Comparison of ENCODE assay signal across 20 mouse cellular contexts in the genomic region with DNA sequence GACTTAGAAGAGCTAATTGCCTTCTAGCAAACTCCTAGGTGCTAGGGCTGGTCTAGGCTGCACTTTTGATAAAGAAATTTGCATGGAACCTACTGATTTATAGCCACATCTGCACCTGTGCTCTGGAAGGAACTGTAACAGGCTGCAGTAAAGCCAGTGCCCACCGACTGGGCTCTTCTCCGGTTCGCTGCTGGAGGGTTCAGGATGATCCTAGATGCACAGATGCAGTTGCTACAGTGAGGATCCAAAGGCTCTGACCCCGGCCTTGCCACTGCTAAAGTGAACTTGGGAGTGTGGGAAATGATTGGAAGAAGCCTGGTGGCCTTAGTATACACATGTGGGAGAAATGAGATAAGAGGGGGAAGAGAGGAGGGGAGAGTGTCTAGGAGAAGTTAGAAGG.
"Had no signal": no experiment of that assay in that cellular context is flagged by ENCODE, and none has a peak within 500 bp of the region (broad histone marks: within the 10 kb centered on the region; RNA-seq: fewer than 3 reads in every experiment).

No protein-coding gene starts in this region.

- H3K4me3 ChIP-seq: liver, embryonic 12.5 days; liver, embryonic 15.5 days; lung, embryonic 15.5 days; megakaryocyte, embryonic 14.5 days; midbrain, embryonic 10.5 days; midbrain, embryonic 13.5 days; myocyte; neural tube, embryonic 13.5 days had no signal

- H3K27me3 ChIP-seq: liver, embryonic 12.5 days; liver, embryonic 15.5 days; lung, embryonic 15.5 days; megakaryocyte, embryonic 14.5 days; midbrain, embryonic 13.5 days; neural tube, embryonic 13.5 days had no signal

- ATAC-seq: liver, embryonic 12.5 days; midbrain, embryonic 13.5 days; midbrain, embryonic 16.5 days had no signal

- H3K36me3 ChIP-seq: liver, embryonic 12.5 days; liver, embryonic 15.5 days; lung, embryonic 15.5 days; midbrain, embryonic 10.5 days; midbrain, embryonic 13.5 days; neural tube, embryonic 13.5 days had no signal

- H3K4me2 ChIP-seq: liver, embryonic 12.5 days; liver, embryonic 15.5 days; lung, embryonic 15.5 days; midbrain, embryonic 13.5 days; neural tube, embryonic 13.5 days had no signal

- H3K9me3 ChIP-seq: liver, embryonic 12.5 days; liver, embryonic 15.5 days; lung, embryonic 15.5 days; neural tube, embryonic 13.5 days had no signal

- DNase-seq: kidney, adult 11 months; kidney, adult 9 months; kidney, postnatal 14 days; kidney, postnatal 4 days; liver; lung, adult 18-20 months; lung, postnatal 10 days; lung, postnatal 36 days; retina, postnatal 1 day; thymus, adult 18-20 months; thymus, postnatal 36 days had no signal

- H3K27ac ChIP-seq: liver, embryonic 12.5 days; liver, embryonic 15.5 days; lung, embryonic 15.5 days; midbrain, embryonic 10.5 days; midbrain, embryonic 13.5 days; neural tube, embryonic 13.5 days had no signal

- H3K9ac ChIP-seq: liver, embryonic 12.5 days; liver, embryonic 15.5 days; lung, embryonic 15.5 days; midbrain, embryonic 13.5 days; neural tube, embryonic 13.5 days had no signal

- H3K4me1 ChIP-seq: liver, embryonic 12.5 days; liver, embryonic 15.5 days; megakaryocyte, embryonic 14.5 days; midbrain, embryonic 10.5 days had no signal
